Mouse (Mus musculus) lung, adult 2 months (tissue): ENCODE measurements at regions not wholly inside any gene's neighbourhood (a gene's known extent, or its start where the extent isn't known, plus 50 kb on each side); places are given as distances from the start of the nearest gene placed in this dataset.
A peak's percentile ranks its signal among the peaks of the same experiment; 100 is the strongest.

ENCODE experiments used
- DNase-seq: peaks from one replicate; pipeline ENCODE4 v3.0.0; 2022
- H3K4me1 ChIP-seq: fragments of 200-500 bp; 2 replicates; pipeline ENCODE4 v1.6.1; 2011; ENCODE audit warnings: low read length; ENCODE audit not compliant: control insufficient read depth, insufficient read depth
- H3K4me3 ChIP-seq: fragments of 200-500 bp; replicated peaks from 2 replicates; pipeline ENCODE3; 2011; ENCODE audit warnings: low read depth, mild to moderate bottlenecking, control low read depth, low read length; ENCODE audit errors: extremely low read depth
- CTCF ChIP-seq: fragments of 200-500 bp; IDR thresholded peaks from 2 replicates; pipeline ENCODE4 v1.5.1; 2011; ENCODE audit warnings: mild to moderate bottlenecking, low read length, control low read depth; ENCODE audit not compliant: insufficient read depth
- POLR2A ChIP-seq: fragments of 200-500 bp; IDR thresholded peaks from 2 replicates; pipeline ENCODE4 v1.6.1; 2011; ENCODE audit warnings: low read depth, mild to moderate bottlenecking, control low read depth, low read length, borderline replicate concordance; ENCODE audit errors: extremely low read depth
- WGBS: fragments of 180-500 bp; shearing (Covaris S2); methylation state at CpG from one replicate; pipeline ENCODE4 v1.1.7; 2018; 5-methylcytosine and 5-hydroxymethylcytosine counted together

DNA sequence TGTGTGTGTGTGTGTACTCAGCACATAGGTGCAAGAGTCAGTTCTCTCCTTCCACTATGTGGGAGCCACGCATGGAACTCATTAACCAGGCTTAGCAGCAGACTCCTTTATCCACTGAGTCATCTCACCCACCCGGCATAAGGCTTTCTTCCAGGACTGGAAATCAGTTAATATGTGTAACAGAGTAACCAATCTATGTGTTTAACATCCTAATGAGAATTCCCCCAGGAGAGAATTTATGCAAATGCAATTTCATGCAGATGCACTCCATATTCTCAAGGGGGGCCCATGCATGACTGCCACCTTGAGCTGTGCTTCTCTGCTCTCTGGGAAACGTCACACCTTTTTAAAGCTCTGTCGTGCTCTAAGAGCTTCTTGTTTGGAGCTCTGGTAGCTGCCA lies 101.7 kb upstream of the Agap1 start:
- Histone ChIP-seq H3K4me3 (no peak overlapping the region), H3K4me1 (no peaks in the 10 kb centered on the region)
- WGBS = 68% methylated on average over 4 of the region's 4 CpGs
- TF ChIP-seq POLR2A (no peak), CTCF (no peak)
- DNase-seq = no peak

- TF ChIP-seq POLR2A (no peak), CTCF (no peak)
- WGBS = 79% methylated on average over 3 of the region's 3 CpGs
- Histone ChIP-seq H3K4me1 (no peaks in the 10 kb centered on the region), H3K4me3 (no peak overlapping the region)
- DNase-seq = no peak
Measured at GRCm38 (mm10) chr1:89359257-89359656, 95.3 kb upstream of the Agap1 start.

GRCm38 (mm10) chr1:89364547-89365305 lies 89.9 kb upstream of the Agap1 start:
- 63% methylated on average over 12 of the region's 12 CpGs for WGBS
- Histone ChIP-seq H3K4me3 (no peak overlapping the region), H3K4me1 (no peaks in the 10 kb centered on the region)
- DNase-seq = no peak
- no peak for TF ChIP-seq CTCF
- no peak for TF ChIP-seq POLR2A

GRCm38 (mm10) chr1:89366891-89367290 lies 87.7 kb upstream of the Agap1 start:
- no peak for TF ChIP-seq POLR2A
- TF ChIP-seq CTCF = no peak
- Histone ChIP-seq H3K4me1 (no peaks in the 10 kb centered on the region), H3K4me3 (no peak overlapping the region)
- DNase-seq = no peak
- WGBS = 62% methylated on average over 5 of the region's 5 CpGs

GRCm38 (mm10) chr1:89373806-89374205 lies 80.8 kb upstream of the Agap1 start:
- no peak for DNase-seq
- no peaks in the 10 kb centered on the region for H3K4me1 ChIP-seq
- TF ChIP-seq POLR2A (no peak), CTCF (no peak)

GRCm38 (mm10) chr1:89374271-89374670 lies 80.3 kb upstream of the Agap1 start:
- TF ChIP-seq CTCF (no peak), POLR2A (no peak)
- no peak for DNase-seq
- Histone ChIP-seq H3K4me1 (no peaks in the 10 kb centered on the region), H3K4me3 (no peak overlapping the region)
- WGBS = 80% methylated on average over 2 of the region's 2 CpGs

More at GRCm38 (mm10) chr1:89373806-89374205, 80.8 kb upstream of the Agap1 start:
- no peak overlapping the region for H3K4me3 ChIP-seq

DNA sequence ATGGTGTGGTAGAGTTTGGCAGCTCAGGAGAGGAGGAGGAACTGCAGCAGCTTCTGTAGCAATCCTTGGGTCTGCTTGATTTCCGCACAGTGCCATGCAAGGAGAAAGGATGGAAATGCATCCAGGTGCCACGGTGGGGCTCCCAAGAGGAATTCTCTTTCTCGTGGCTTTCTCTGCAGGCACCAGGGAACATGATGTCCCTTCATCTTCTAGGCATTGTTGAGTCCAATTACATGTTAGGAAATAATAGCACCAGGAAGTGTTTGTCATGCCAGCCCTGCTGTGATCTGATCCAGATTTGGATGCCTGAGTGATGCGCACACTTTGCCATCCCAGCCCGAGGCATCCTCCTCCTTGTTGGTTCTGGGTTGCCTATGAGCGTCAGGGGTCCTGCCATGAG lies 72.6 kb upstream of the Agap1 start:
- 70% methylated on average over 6 of the region's 6 CpGs for WGBS

GRCm38 (mm10) chr1:89385111-89385510 lies 69.5 kb upstream of the Agap1 start:
- H3K4me1 ChIP-seq = no peaks in the 10 kb centered on the region
- TF ChIP-seq POLR2A = no peak
- TF ChIP-seq CTCF = peak; percentile 29; the same call in 1 of the 2 replicates
- no peak overlapping the region for H3K4me3 ChIP-seq
- 46% methylated on average over 6 of the region's 6 CpGs for WGBS
- DNase-seq = peak; percentile 5

More for the DNA sequence above, 72.6 kb upstream of the Agap1 start:
- Histone ChIP-seq H3K4me3 (no peak overlapping the region), H3K4me1 (no peaks in the 10 kb centered on the region)
- no peak for DNase-seq
- no peak for TF ChIP-seq POLR2A
- no peak for TF ChIP-seq CTCF

GRCm38 (mm10) chr1:89392711-89393110 lies 61.9 kb upstream of the Agap1 start:
- WGBS = 64% methylated on average over 4 of the region's 4 CpGs
- no peak overlapping the region for H3K4me3 ChIP-seq
- no peaks in the 10 kb centered on the region for H3K4me1 ChIP-seq
- DNase-seq = no peak
- TF ChIP-seq POLR2A (no peak), CTCF (no peak)

DNA sequence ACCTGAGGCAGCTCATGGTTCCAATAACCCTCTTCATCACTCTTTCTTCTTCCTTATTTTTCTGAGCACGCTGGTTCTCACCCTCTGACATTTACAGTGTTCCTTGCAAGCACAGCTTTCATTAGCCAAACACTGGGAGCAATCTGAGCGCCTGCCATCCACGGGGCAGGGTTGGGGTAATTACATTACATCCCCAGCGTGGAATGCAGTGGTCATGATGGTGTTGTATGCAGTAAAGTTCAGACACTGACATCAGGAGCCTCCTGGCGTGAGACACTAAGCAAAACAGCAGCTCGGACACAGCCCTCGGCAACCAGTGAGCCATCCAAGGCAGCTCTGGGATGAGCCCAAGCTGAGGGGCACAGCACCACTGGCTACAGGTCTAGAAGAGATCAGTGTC lies 60.1 kb upstream of the Agap1 start:
- no peak for DNase-seq
- WGBS = 60% methylated on average over 7 of the region's 7 CpGs
- no peaks in the 10 kb centered on the region for H3K4me1 ChIP-seq
- TF ChIP-seq POLR2A = no peak
- TF ChIP-seq CTCF = no peak
- H3K4me3 ChIP-seq = no peak overlapping the region

GRCm38 (mm10) chr1:89400734-89401202 lies 53.8 kb upstream of the Agap1 start:
- Histone ChIP-seq H3K4me3 (no peak overlapping the region), H3K4me1 (no peaks in the 10 kb centered on the region)
- no peak for TF ChIP-seq CTCF
- TF ChIP-seq POLR2A = no peak
- no peak for DNase-seq
- 76% methylated on average over 10 of the region's 10 CpGs for WGBS
